Mouse (Mus musculus) stomach, embryonic 16.5 days (tissue): ENCODE measurements at regions not wholly inside any gene's neighbourhood (a gene's known extent, or its start where the extent isn't known, plus 50 kb on each side); places are given as distances from the start of the nearest gene placed in this dataset.
A peak's percentile ranks its signal among the peaks of the same experiment; 100 is the strongest.

Experiments
- ATAC-seq: fragments of 200-750 bp; cut with Nextera tagmentation; 2 replicates; pipeline ENCODE4 v1.8.0; 2017; ENCODE audit warnings: moderate number of reproducible peaks, moderate TSS enrichment; ENCODE audit not compliant: insufficient read depth, low FRiP score
- H3K27ac ChIP-seq: fragments of 300-500 bp; sonication (generic); 2 replicates; pipeline ENCODE4 v1.5.1; 2014; ENCODE audit warnings: low read length
- H3K27me3 ChIP-seq: fragments of 300-500 bp; sonication (generic); 2 replicates; pipeline ENCODE4 v1.6.1; 2014; ENCODE audit warnings: low read length, control low read depth, mixed read lengths; ENCODE audit not compliant: control insufficient read depth, insufficient read depth
- H3K36me3 ChIP-seq: fragments of 300-500 bp; sonication (generic); 2 replicates; pipeline ENCODE4 v1.6.1; 2014; ENCODE audit warnings: low read length; ENCODE audit not compliant: control insufficient read depth, insufficient read depth
- H3K4me1 ChIP-seq: fragments of 300-500 bp; sonication (generic); 2 replicates; pipeline ENCODE4 v1.6.1; 2014; ENCODE audit warnings: low read length, control low read depth, mixed read lengths; ENCODE audit not compliant: control insufficient read depth, insufficient read depth
- H3K4me2 ChIP-seq: fragments of 300-500 bp; sonication (generic); 2 replicates; pipeline ENCODE4 v1.6.1; 2014; ENCODE audit warnings: low read depth, low read length, mixed read lengths
- H3K4me3 ChIP-seq: fragments of 300-500 bp; sonication (generic); replicated peaks from 2 replicates; pipeline ENCODE4 v1.5.1; 2014; ENCODE audit warnings: mild to moderate bottlenecking, low read length
- H3K9ac ChIP-seq: fragments of 300-500 bp; sonication (generic); 2 replicates; pipeline ENCODE4 v1.6.1; 2014; ENCODE audit warnings: low read length
- H3K9me3 ChIP-seq: fragments of 300-500 bp; sonication (generic); replicated peaks from 2 replicates; pipeline ENCODE4 v1.6.1; 2016; ENCODE audit warnings: low read length, control low read depth; ENCODE audit not compliant: control insufficient read depth
- WGBS: fragments of 180-500 bp; shearing (Covaris S2); extraction: QIAGEN DNeasy Blood & Tissue Kit; methylation state at CpG from one replicate; pipeline ENCODE4 v1.1.7; 2014; 5-methylcytosine and 5-hydroxymethylcytosine counted together

- no peak for ATAC-seq
- no peaks in the 10 kb centered on the region for H3K36me3 ChIP-seq
These were observed 71.2 kb downstream of the Rpusd4 start for GRCm38 (mm10) chr9:35338858-35339257.

GRCm38 (mm10) chr9:35339492-35340262 is 72.0 kb downstream of the Rpusd4 start:
- no peak for ATAC-seq
- Histone ChIP-seq H3K4me3 (no peak overlapping the region), H3K4me2 (no peak overlapping the region), H3K9ac (no peak overlapping the region), H3K27ac (peak overlapping the region; percentile 58; the same call in 1 of the 2 replicates), H3K27me3 (no peaks in the 10 kb centered on the region), H3K36me3 (no peaks in the 10 kb centered on the region), H3K4me1 (peaks cover 55% of the 10 kb centered on the region), H3K9me3 (no peaks in the 10 kb centered on the region)
- WGBS: 69% methylated on average over 10 of the region's 10 CpGs

More at GRCm38 (mm10) chr9:35338858-35339257, 71.2 kb downstream of the Rpusd4 start:
- no peak overlapping the region for H3K4me3 ChIP-seq
- no peaks in the 10 kb centered on the region for H3K27me3 ChIP-seq
- H3K9me3 ChIP-seq: no peaks in the 10 kb centered on the region
- 82% methylated on average over 5 of the region's 5 CpGs for WGBS
- peak overlapping the region; percentile 58; the same call in 1 of the 2 replicates for H3K27ac ChIP-seq
- H3K4me1 ChIP-seq: peaks cover 56% of the 10 kb centered on the region
- H3K4me2 ChIP-seq: no peak overlapping the region
- H3K9ac ChIP-seq: no peak overlapping the region

- Histone ChIP-seq H3K36me3 (no peaks in the 10 kb centered on the region), H3K4me3 (no peak overlapping the region), H3K4me1 (peaks cover 54% of the 10 kb centered on the region), H3K27me3 (no peaks in the 10 kb centered on the region), H3K4me2 (no peak overlapping the region), H3K9me3 (no peaks in the 10 kb centered on the region), H3K27ac (no peak overlapping the region), H3K9ac (no peak overlapping the region)
- ATAC-seq: no peak
- 72% methylated on average over 4 of the region's 4 CpGs for WGBS
These were observed 72.6 kb downstream of the Rpusd4 start for GRCm38 (mm10) chr9:35340263-35340573.

- no peaks in the 10 kb centered on the region for H3K36me3 ChIP-seq
- 60% methylated on average over 3 of the region's 3 CpGs for WGBS
- H3K27ac ChIP-seq: no peak overlapping the region
- H3K9ac ChIP-seq: no peak overlapping the region
- no peak overlapping the region for H3K4me2 ChIP-seq
- peaks cover 54% of the 10 kb centered on the region for H3K4me1 ChIP-seq
- H3K4me3 ChIP-seq: no peak overlapping the region
- no peaks in the 10 kb centered on the region for H3K27me3 ChIP-seq
- no peaks in the 10 kb centered on the region for H3K9me3 ChIP-seq
- no peak for ATAC-seq
These were observed 73.1 kb downstream of the Rpusd4 start for GRCm38 (mm10) chr9:35340811-35341210.

GRCm38 (mm10) chr9:35341386-35341785 is 73.7 kb downstream of the Rpusd4 start:
- Histone ChIP-seq H3K27ac (no peak overlapping the region), H3K4me2 (no peak overlapping the region), H3K4me1 (peaks cover 51% of the 10 kb centered on the region), H3K27me3 (no peaks in the 10 kb centered on the region), H3K36me3 (no peaks in the 10 kb centered on the region), H3K9ac (no peak overlapping the region), H3K4me3 (no peak overlapping the region), H3K9me3 (no peaks in the 10 kb centered on the region)
- WGBS: 70% methylated on average over 5 of the region's 5 CpGs
- no peak for ATAC-seq

- no peaks in the 10 kb centered on the region for H3K27me3 ChIP-seq
- no peaks in the 10 kb centered on the region for H3K36me3 ChIP-seq
- H3K4me3 ChIP-seq: no peak overlapping the region
- peak; percentile 79; the same call in 1 of the 2 replicates for ATAC-seq
- H3K9me3 ChIP-seq: no peaks in the 10 kb centered on the region
- H3K9ac ChIP-seq: no peak overlapping the region
- no peak overlapping the region for H3K4me2 ChIP-seq
- 48% methylated on average over 2 of the region's 2 CpGs for WGBS
- H3K4me1 ChIP-seq: peaks cover 51% of the 10 kb centered on the region
- peak overlapping the region; percentile 61 for H3K27ac ChIP-seq
These were observed 74.8 kb downstream of the Rpusd4 start for GRCm38 (mm10) chr9:35342436-35342835.

- Histone ChIP-seq H3K4me1 (peaks cover 51% of the 10 kb centered on the region), H3K27ac (peak overlapping the region; percentile 52; the same call in 1 of the 2 replicates)
- no peak for ATAC-seq
These were observed 75.7 kb downstream of the Rpusd4 start for GRCm38 (mm10) chr9:35343336-35343735.

GRCm38 (mm10) chr9:35344374-35344773 is 76.6 kb upstream of the Cdon start:
- H3K36me3 ChIP-seq: no peaks in the 10 kb centered on the region
- H3K9ac ChIP-seq: no peak overlapping the region
- peaks cover 46% of the 10 kb centered on the region for H3K4me1 ChIP-seq
- H3K9me3 ChIP-seq: no peaks in the 10 kb centered on the region
- 26% methylated on average over 6 of the region's 6 CpGs for WGBS
- peak overlapping the region; percentile 6; the same call in 1 of the 2 replicates for H3K27ac ChIP-seq
- peak; percentile 52; the same call in 1 of the 2 replicates for ATAC-seq
- H3K4me3 ChIP-seq: no peak overlapping the region
- no peaks in the 10 kb centered on the region for H3K27me3 ChIP-seq
- no peak overlapping the region for H3K4me2 ChIP-seq

More at GRCm38 (mm10) chr9:35343336-35343735, 75.7 kb downstream of the Rpusd4 start:
- no peaks in the 10 kb centered on the region for H3K9me3 ChIP-seq
- H3K4me3 ChIP-seq: no peak overlapping the region
- no peak overlapping the region for H3K4me2 ChIP-seq
- no peaks in the 10 kb centered on the region for H3K36me3 ChIP-seq
- H3K9ac ChIP-seq: no peak overlapping the region
- H3K27me3 ChIP-seq: no peaks in the 10 kb centered on the region

GRCm38 (mm10) chr9:35346378-35346777 is 74.5 kb upstream of the Cdon start:
- Histone ChIP-seq H3K36me3 (no peaks in the 10 kb centered on the region), H3K4me3 (no peak overlapping the region), H3K4me1 (peaks cover 34% of the 10 kb centered on the region), H3K4me2 (no peak overlapping the region), H3K27me3 (no peaks in the 10 kb centered on the region), H3K9me3 (no peaks in the 10 kb centered on the region), H3K27ac (no peak overlapping the region), H3K9ac (no peak overlapping the region)
- 28% methylated on average over 5 of the region's 5 CpGs for WGBS
- ATAC-seq: peak; percentile 63
